Mouse (Mus musculus) forebrain, embryonic 16.5 days (tissue): ENCODE data around the gene Plekhh3. TPM values are rescaled to one million over a fixed set of nuclear protein-coding genes. Genes with fewer than 3 reads are reported as not detected.

Experiments used
- ATAC-seq: fragments of 200-750 bp; cut with Nextera tagmentation; 2 replicates; pipeline ENCODE4 v1.8.0; 2017; ENCODE audit warnings: mild to moderate bottlenecking, moderate library complexity
- H3K27ac ChIP-seq: fragments of 300-500 bp; sonication (generic); 2 replicates; pipeline ENCODE4 v1.5.1; 2014; ENCODE audit warnings: low read length, control low read depth
- H3K27me3 ChIP-seq: fragments of 300-500 bp; sonication (generic); replicated peaks from 2 replicates; pipeline ENCODE4 v1.6.1; 2014; ENCODE audit warnings: low read length; ENCODE audit not compliant: control insufficient read depth, insufficient read depth
- H3K36me3 ChIP-seq: fragments of 300-500 bp; sonication (generic); 2 replicates; pipeline ENCODE4 v1.6.1; 2014; ENCODE audit not compliant: control insufficient read depth, insufficient read depth
- H3K4me1 ChIP-seq: fragments of 300-500 bp; sonication (generic); replicated peaks from 2 replicates; pipeline ENCODE4 v1.6.1; 2014; ENCODE audit warnings: low read length; ENCODE audit not compliant: control insufficient read depth, insufficient read depth
- H3K4me2 ChIP-seq: fragments of 300-500 bp; sonication (generic); 2 replicates; pipeline ENCODE4 v1.6.1; 2014; ENCODE audit warnings: mild to moderate bottlenecking, low read length, control low read depth
- H3K4me3 ChIP-seq: fragments of 300-500 bp; sonication (generic); replicated peaks from 2 replicates; pipeline ENCODE4 v1.5.1; 2014; ENCODE audit warnings: mild to moderate bottlenecking, low read length, control low read depth
- H3K9ac ChIP-seq: fragments of 300-500 bp; sonication (generic); replicated peaks from 2 replicates; pipeline ENCODE4 v1.6.1; 2014; ENCODE audit warnings: low read depth, low read length, control low read depth
- H3K9me3 ChIP-seq: fragments of 300-500 bp; sonication (generic); 2 replicates; pipeline ENCODE4 v1.6.1; 2016; ENCODE audit warnings: low read length; ENCODE audit not compliant: control insufficient read depth
- WGBS: fragments of 180-500 bp; shearing (Covaris S2); extraction: QIAGEN DNeasy Blood & Tissue Kit; methylation state at CpG from one replicate; pipeline ENCODE4 v1.1.7; 2014; 5-methylcytosine and 5-hydroxymethylcytosine counted together
- polyA plus RNA-seq: library from polyadenylated mRNA; unstranded; fragments of >200 nt; fragmentation: Nextera tagmentation; extraction: Ambion mirVana; gene quantifications from 2 replicates; pipeline ENCODE4 v1.2.1, GENCODE M21; 2015

Gene Plekhh3
- polyA plus RNA-seq, 1 experiment from 2014 or later: 4.8 TPM

DNA sequence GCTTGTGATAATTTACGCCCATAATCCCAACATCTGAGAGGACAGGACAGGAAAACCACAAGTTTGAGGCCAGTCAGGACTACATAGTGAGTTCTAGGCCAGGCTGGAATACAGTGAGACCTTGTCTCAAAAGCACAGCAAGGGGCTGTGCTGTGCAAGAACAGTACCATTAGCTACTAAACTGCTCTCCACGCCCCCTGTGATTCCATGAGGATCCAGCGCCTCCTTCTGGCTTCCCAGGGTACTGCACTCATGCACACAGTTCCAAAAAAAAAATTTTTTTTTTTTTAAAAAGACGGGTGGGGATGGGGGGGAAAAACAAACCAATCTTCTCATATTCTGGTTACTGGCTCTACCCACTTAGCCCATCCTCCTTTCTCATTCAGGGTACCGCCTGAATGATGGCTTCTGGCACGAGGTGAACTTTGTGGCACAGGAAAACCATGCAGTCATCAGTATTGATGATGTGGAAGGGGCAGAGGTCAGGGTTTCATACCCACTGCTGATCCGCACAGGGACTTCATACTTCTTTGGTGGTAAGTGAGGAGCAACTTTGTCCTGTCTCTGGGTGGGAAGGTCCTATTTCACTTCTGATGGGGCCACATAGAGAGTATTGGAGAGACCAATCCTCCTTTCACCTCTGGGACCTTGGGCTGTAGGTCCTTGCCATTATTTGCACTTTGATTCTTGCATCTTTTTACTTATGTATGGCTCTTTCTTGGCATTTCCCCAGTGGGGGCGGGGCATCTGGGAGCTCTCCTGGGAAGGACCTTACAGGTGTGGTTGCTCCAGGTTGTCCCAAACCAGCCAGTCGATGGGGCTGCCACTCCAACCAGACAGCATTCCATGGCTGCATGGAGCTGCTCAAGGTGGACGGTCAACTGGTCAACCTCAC, 9.9 kb upstream of the Plekhh3 start:
- no peak overlapping the region for H3K4me2 ChIP-seq
- 41% methylated on average over 10 of the region's 10 CpGs for WGBS
- no peak overlapping the region for H3K27ac ChIP-seq
- H3K36me3 ChIP-seq: no peaks in the 10 kb centered on the region
- H3K9ac ChIP-seq: no peak overlapping the region
- no peaks in the 10 kb centered on the region for H3K9me3 ChIP-seq
- no peak overlapping the region for H3K4me3 ChIP-seq
- peaks cover 11% of the 10 kb centered on the region for H3K4me1 ChIP-seq
- H3K27me3 ChIP-seq: peaks cover 24% of the 10 kb centered on the region
- no peak for ATAC-seq

DNA sequence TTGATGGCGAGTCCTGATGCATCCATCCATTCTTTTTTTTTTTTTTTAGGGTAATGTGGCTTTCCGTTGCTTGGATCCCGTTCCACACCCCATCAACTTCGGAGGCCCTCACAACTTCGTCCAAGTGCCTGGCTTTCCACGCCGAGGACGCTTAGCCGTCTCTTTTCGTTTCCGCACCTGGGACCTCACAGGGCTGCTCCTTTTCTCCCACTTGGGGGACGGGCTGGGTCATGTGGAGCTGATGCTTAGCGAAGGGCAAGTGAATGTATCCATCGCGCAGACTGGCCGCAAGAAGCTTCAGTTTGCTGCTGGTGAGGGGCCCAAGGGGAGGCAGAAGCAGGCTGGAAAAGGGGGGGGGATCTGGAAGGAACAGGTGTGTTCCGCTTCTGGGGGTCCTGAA, 9.1 kb upstream of the Plekhh3 start:
- no peaks in the 10 kb centered on the region for H3K9me3 ChIP-seq
- H3K36me3 ChIP-seq: no peaks in the 10 kb centered on the region
- 60% methylated on average over 17 of the region's 17 CpGs for WGBS
- H3K9ac ChIP-seq: no peak overlapping the region
- no peak overlapping the region for H3K4me3 ChIP-seq
- no peak for ATAC-seq
- peaks cover 15% of the 10 kb centered on the region for H3K4me1 ChIP-seq
- H3K4me2 ChIP-seq: no peak overlapping the region
- H3K27me3 ChIP-seq: peaks cover 29% of the 10 kb centered on the region
- no peak overlapping the region for H3K27ac ChIP-seq

DNA sequence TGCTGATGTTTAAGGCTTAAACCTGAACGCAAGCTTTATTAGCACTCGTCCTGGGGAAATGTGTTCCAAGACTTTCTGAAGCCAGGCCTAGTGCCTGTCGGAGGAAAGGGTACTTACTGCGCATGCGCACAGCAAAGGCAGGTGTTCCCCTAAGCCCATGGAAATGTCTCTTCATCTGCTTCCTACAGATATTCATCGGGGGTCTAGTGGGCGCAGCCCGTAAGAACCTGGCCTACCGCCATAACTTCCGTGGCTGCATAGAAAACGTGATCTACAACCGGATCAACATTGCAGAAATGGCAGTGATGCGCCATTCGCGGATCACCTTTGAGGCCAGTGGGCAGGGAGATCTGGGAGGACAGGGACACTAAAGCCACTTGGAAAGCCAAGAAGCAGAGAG, 8.2 kb upstream of the Plekhh3 start:
- no peak for ATAC-seq
- H3K9me3 ChIP-seq: no peaks in the 10 kb centered on the region
- H3K27ac ChIP-seq: no peak overlapping the region
- WGBS: 75% methylated on average over 15 of the region's 15 CpGs
- no peak overlapping the region for H3K4me2 ChIP-seq
- H3K9ac ChIP-seq: no peak overlapping the region
- no peak overlapping the region for H3K4me3 ChIP-seq
- H3K36me3 ChIP-seq: no peaks in the 10 kb centered on the region
- H3K27me3 ChIP-seq: peaks cover 34% of the 10 kb centered on the region
- peaks cover 20% of the 10 kb centered on the region for H3K4me1 ChIP-seq

DNA sequence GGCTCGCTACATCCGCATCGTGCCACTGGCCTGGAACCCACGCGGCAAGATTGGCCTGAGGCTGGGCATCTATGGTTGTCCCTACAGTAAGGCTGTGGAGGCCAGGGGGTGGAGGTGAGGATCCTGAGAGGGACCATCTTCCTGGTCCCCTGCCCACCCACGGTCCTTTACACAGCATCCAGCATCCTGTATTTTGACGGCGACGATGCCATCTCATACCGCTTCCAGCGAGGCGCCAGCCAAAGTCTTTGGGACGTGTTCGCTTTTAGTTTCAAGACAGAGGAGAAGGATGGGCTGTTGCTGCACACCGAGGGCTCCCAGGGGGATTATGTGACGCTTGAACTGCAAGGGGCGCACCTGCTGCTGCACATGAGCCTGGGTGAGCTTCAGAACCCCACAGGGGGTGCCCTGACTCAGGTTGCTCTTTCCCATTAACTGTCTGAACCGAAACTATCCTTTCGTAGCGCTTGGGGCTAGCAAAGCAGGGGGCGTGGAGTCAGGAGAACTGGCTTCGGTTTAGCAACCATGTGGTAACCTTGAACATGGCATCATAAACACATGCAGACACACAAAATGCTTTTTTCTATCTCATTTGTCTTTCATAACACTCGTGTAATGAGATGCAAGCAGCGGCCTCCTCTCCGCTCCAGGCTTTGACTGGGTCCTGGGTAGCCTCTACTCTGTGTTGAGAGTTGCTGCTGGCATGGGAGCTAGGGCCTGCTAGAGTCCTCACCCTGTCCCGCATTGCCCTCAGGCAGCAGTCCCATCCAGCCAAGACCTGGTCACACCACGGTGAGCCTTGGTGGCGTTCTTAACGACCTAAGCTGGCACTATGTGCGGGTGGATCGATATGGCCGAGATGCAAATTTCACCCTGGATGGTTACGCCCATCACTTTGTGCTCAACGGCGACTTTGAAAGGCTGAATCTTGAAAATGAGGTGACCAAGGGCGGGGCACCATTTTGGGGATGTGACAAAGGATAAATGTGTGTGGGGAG, 7.2 kb upstream of the Plekhh3 start:
- WGBS: 52% methylated on average over 36 of the region's 36 CpGs
- no peak overlapping the region for H3K4me2 ChIP-seq

DNA sequence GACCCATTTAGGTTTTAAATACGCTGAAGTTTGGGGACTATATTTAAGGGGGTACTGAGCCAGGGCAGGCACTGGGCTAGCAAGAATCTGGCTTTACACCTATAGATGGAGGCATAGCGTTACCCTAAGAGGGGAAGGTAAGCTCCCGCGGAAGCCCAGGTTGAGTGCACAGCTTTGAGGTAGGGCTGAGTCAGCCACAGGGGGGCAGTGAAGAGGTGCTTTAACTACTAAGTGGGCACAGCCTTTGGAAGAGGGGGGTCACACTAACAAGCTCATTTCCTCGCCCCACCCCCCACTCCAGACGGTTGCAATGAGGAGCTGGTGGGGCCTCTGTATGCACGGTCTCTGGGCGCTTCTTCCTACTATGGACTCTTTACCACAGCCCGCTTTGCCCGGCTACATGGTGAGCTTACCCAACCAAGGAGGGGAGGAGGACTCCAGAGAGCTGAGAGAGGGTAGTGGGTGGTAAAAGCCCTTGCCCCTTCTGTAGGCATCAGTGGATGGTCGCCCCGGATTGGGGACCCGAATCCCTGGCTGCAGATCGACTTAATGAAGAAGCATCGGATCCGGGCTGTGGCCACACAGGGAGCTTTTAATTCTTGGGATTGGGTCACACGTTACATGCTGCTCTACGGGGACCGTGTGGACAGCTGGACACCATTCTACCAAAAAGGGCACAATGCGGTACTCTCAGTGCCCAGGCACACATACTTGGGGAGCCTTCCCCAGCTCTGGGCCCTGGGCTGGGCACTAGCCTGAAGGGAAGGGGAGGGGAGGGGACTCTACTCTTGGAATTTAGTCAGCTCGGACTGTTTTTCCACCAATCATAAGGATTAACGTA, 6.0 kb upstream of the Plekhh3 start:
- Histone ChIP-seq H3K27me3 (peaks cover 37% of the 10 kb centered on the region), H3K27ac (no peak overlapping the region), H3K9me3 (no peaks in the 10 kb centered on the region), H3K4me2 (peak overlapping the region; percentile 55), H3K36me3 (no peaks in the 10 kb centered on the region), H3K4me3 (peak overlapping the region; percentile 41), H3K4me1 (peaks cover 39% of the 10 kb centered on the region), H3K9ac (no peak overlapping the region)
- no peak; the same call in 1 of the 2 replicates for ATAC-seq
- WGBS: 25% methylated on average over 22 of the region's 22 CpGs

More for the DNA sequence above, 7.2 kb upstream of the Plekhh3 start:
- Histone ChIP-seq H3K36me3 (no peaks in the 10 kb centered on the region), H3K27me3 (peaks cover 37% of the 10 kb centered on the region), H3K9ac (no peak overlapping the region), H3K4me1 (peaks cover 28% of the 10 kb centered on the region), H3K27ac (no peak overlapping the region), H3K4me3 (no peak overlapping the region), H3K9me3 (no peaks in the 10 kb centered on the region)
- ATAC-seq: no peak

DNA sequence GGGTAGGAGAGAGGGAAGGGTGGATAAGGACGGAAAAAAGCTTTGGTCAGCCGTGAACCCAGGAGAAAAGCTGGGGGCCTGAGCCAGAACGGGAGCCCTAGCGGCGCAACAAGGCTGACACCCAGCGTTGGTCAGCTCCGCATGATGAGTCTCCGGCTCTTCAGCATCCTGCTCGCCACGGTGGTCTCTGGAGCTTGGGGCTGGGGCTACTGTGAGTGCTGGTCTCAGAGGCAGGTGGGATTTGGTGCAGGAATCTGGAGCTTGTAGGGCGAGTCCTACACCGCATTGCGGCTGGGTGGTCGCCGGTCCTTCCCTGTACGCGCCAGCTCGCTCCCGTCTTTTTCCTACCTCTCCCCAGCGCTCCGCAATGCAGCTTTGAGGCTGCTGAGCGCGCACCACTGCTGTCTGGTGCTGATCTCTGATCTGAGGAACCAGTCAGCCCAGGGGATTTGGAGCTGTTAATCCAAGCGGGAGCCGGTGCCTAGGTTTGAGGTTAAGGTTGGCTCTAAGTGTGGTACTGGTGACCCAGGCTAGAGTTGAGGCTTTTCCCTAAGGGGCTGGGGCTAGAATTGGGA, 5.1 kb upstream of the Plekhh3 start:
- Histone ChIP-seq H3K4me1 (peaks cover 44% of the 10 kb centered on the region), H3K9me3 (no peaks in the 10 kb centered on the region), H3K27me3 (peaks cover 37% of the 10 kb centered on the region), H3K4me3 (peak overlapping the region; percentile 41), H3K4me2 (peak overlapping the region; percentile 55), H3K36me3 (no peaks in the 10 kb centered on the region), H3K9ac (peak overlapping the region; percentile 43; the same call in 1 of the 2 replicates), H3K27ac (no peak overlapping the region)
- WGBS: under 1% methylated on average over 25 of the region's 25 CpGs
- ATAC-seq: no peak

DNA sequence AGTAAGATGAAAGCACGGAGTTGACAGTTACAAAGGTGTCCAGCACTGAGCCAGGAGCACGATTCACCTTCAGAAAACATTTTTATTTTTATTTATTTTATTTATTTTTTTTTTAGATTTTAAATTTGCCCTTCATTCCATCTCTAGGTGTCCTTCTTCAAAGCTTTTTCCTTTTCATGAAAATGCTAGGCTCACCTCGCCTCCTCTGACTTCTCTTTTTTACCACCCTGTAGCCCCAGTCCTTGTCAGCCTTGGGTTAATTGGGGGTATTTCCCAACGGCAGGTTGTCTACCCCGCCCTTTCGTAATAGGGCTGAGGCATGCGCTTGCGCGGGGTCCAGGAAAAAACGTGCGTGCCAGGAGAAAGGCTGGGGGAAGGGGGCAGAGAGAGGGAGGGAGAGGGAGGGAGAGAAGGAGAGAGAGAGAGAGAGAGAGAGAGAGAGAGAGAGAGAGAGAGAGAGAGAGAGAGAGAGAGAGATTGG, 4.5 kb upstream of the Plekhh3 start:
- peak overlapping the region; percentile 41 for H3K4me3 ChIP-seq
- H3K9me3 ChIP-seq: no peaks in the 10 kb centered on the region
- 9% methylated on average over 11 of the region's 11 CpGs for WGBS
- H3K4me1 ChIP-seq: peaks cover 47% of the 10 kb centered on the region
- peaks cover 37% of the 10 kb centered on the region for H3K27me3 ChIP-seq
- peak overlapping the region; percentile 55 for H3K4me2 ChIP-seq
- no peak overlapping the region for H3K27ac ChIP-seq
- ATAC-seq: no peak
- no peaks in the 10 kb centered on the region for H3K36me3 ChIP-seq
- H3K9ac ChIP-seq: peak overlapping the region; percentile 26; the same call in 1 of the 2 replicates

DNA sequence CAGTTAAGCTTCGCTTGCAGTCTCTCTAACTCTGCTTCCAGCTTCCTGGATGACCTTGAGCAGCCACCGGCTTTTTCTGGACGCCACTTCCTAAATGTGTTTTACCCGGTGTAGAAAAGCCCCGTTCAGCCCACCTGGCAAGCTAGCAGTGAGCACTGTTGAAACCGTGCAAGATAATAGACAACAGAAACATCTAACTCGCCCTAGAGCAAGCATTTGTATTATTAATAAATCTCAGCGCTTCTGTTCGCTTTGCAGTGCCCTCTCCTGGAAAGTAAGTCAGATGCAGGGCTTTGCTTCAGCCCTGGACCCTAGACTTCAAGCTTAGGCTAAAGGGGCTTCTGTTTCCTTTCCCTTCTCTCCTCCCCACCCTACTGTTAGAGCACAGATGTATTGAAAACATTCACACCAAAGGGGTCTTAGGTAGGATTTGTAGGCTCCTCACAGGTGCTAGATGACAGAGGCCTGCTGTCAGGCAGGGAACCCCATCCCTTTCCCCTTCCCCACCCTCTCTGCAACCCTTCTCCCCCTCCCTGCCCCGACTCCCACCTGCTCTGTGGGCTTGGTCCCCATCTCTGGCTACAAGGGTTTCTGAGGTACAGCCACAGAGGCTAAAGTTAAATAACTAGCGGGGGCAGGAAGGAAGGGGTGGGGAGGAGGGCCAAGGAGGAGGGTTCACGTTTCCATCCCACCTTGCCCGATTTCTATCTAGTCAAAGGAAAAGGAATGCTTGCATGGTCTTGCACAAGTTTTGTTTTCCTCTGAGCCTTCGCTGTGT, 3.9 kb upstream of the Plekhh3 start, which contains the start of gene Ccr10:
Gene Ccr10 (minus strand): TSS at position 593 of the 778 bp plus-strand sequence.
- H3K9ac ChIP-seq: peak within 1 kb of the TSS; percentile 59
- peak within 1 kb of the TSS; percentile 41 for H3K4me3 ChIP-seq
- H3K4me1 ChIP-seq: peaks cover 53% of the 10 kb centered on the region
- peaks cover 41% of the 10 kb centered on the region for H3K27me3 ChIP-seq
- ATAC-seq: no peak
- no peak within 1 kb of the TSS for H3K27ac ChIP-seq
- H3K9me3 ChIP-seq: no peaks in the 10 kb centered on the region
- WGBS: 24% methylated on average over 14 of the region's 14 CpGs
- no peaks in the 10 kb centered on the region for H3K36me3 ChIP-seq
- peak within 1 kb of the TSS; percentile 70 for H3K4me2 ChIP-seq
